Mouse (Mus musculus) myocyte (in vitro differentiated cells): ENCODE results near the gene Rrnad1. TPM values are rescaled to one million over a fixed set of nuclear protein-coding genes. Genes with fewer than 3 reads are reported as not detected.

Experiments used
- H3K27me3 ChIP-seq: one replicate; pipeline ENCODE4 v1.6.1; 2011; ENCODE audit not compliant: control insufficient read depth, insufficient read depth, insufficient read length
- H3K36me3 ChIP-seq: one replicate; pipeline ENCODE4 v1.6.1; 2011; ENCODE audit not compliant: control insufficient read depth, insufficient read depth
- H3K4me2 ChIP-seq: one replicate; pipeline ENCODE4 v1.6.1; 2011; ENCODE audit warnings: low read depth, control low read depth
- H3K4me3 ChIP-seq: one replicate; pipeline ENCODE4 v1.5.1; 2011; ENCODE audit warnings: mild to moderate bottlenecking, control low read depth, moderate library complexity
- H3K79me2 ChIP-seq: one replicate; pipeline ENCODE4 v1.6.1; 2011; ENCODE audit not compliant: control insufficient read depth, insufficient read depth
- H3ac ChIP-seq: one replicate; pipeline ENCODE4 v1.6.1; 2011; ENCODE audit not compliant: control insufficient read depth, insufficient read length
- CEBPB ChIP-seq: IDR thresholded peaks from 2 replicates; pipeline ENCODE4 v1.6.1; 2011; ENCODE audit warnings: mild to moderate bottlenecking, moderate library complexity; ENCODE audit not compliant: poor library complexity, insufficient read depth, severe bottlenecking
- E2F4 ChIP-seq: IDR thresholded peaks from one replicate; pipeline ENCODE4 v1.6.1; 2011; ENCODE audit warnings: mild to moderate bottlenecking, control low read depth, moderate library complexity; ENCODE audit not compliant: insufficient read depth
- MAX ChIP-seq: IDR thresholded peaks from one replicate; pipeline ENCODE4 v1.6.1; 2011; ENCODE audit warnings: low read depth, mild to moderate bottlenecking, control low read depth
- MYOD1 ChIP-seq, 3 experiments: IDR thresholded peaks; one replicate each; pipeline ENCODE4 v1.6.1; 2011; ENCODE audit warnings: control low read depth in 2 of 3, low read depth in 2 of 3, mild to moderate bottlenecking in 2 of 3, moderate library complexity in 1 of 3; ENCODE audit not compliant: insufficient read length in 2 of 3, control insufficient read depth in 1 of 3
- MYOG ChIP-seq, 3 experiments: IDR thresholded peaks; one replicate each; pipeline ENCODE4 v1.6.1; 2011; ENCODE audit warnings: control low read depth in 2 of 3, low read depth in 2 of 3, mild to moderate bottlenecking in 2 of 3; ENCODE audit not compliant: insufficient read length in 2 of 3, control insufficient read depth in 1 of 3, insufficient read depth in 1 of 3
- POLR2A ChIP-seq: IDR thresholded peaks from one replicate; pipeline ENCODE4 v1.6.1; 2011; ENCODE audit warnings: low read depth, mild to moderate bottlenecking, control low read depth, moderate library complexity; ENCODE audit not compliant: insufficient read length
- POLR2AphosphoS2 ChIP-seq: IDR thresholded peaks from one replicate; pipeline ENCODE4 v1.6.1; 2011; ENCODE audit warnings: low read depth, control low read depth; ENCODE audit not compliant: insufficient read length
- REST ChIP-seq: IDR thresholded peaks from one replicate; pipeline ENCODE4 v1.6.1; 2011; ENCODE audit warnings: mild to moderate bottlenecking, control low read depth, moderate library complexity; ENCODE audit not compliant: insufficient read depth, insufficient read length
- SRF ChIP-seq: IDR thresholded peaks from one replicate; pipeline ENCODE4 v1.6.1; 2011; ENCODE audit warnings: low read depth; ENCODE audit not compliant: control insufficient read depth, insufficient read length
- TCF12 ChIP-seq: IDR thresholded peaks from one replicate; pipeline ENCODE4 v1.6.1; 2011; ENCODE audit warnings: mild to moderate bottlenecking, control low read depth; ENCODE audit not compliant: poor library complexity, insufficient read depth, severe bottlenecking
- TCF3 ChIP-seq: IDR thresholded peaks from one replicate; pipeline ENCODE4 v1.6.1; 2011; ENCODE audit warnings: low read depth, control low read depth; ENCODE audit not compliant: insufficient read length
- USF1 ChIP-seq: IDR thresholded peaks from one replicate; pipeline ENCODE4 v1.6.1; 2011; ENCODE audit warnings: low read depth, mild to moderate bottlenecking, control low read depth, moderate library complexity
- polyA plus RNA-seq: library from polyadenylated mRNA; unstranded; fragments of >200 nt; fragmentation: generic; extraction: Trizol; gene quantifications from one replicate; pipeline ENCODE4 v1.2.1, GENCODE M21; 2012; ENCODE audit warnings: missing spikeins

Rrnad1 gene
- polyA plus RNA-seq, 1 experiment, result 7.0 TPM

DNA sequence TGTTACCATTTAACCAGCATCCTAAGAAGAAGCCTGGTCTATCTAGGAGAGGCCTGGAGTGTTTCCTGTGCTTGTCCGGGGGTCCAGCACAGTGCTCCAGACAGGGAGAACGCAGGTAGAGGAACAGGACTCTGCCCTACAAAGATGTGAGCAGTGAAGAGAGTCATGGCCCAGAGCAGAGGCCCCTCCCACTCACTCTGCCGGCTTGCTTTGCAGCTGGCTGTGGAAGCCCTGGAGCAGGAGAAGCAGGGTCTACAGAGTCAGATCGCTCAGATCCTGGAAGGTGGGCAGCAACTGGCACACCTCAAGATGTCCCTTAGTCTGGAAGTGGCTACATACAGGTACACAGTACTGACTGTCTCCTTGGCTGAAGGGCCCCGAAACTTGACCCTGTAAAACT lies 42.3 kb upstream of the Rrnad1 start:
- TF ChIP-seq E2F4, result no peak
- peak; percentile 45 for TF ChIP-seq POLR2AphosphoS2
- TF ChIP-seq TCF12, result no peak
- TF ChIP-seq MYOD1 (IDR thresholded peaks at IDR 0.05; ENCODE audit: control insufficient read depth in 1 of 3, insufficient read length in 2 of 3, low read depth in 2 of 3), result no peak
- TF ChIP-seq USF1, result no peak
- TF ChIP-seq MAX, result no peak
- peak; percentile 43 for TF ChIP-seq POLR2A
- no peak for TF ChIP-seq TCF3

GRCm38 (mm10) chr3:87972203-87972664 lies 41.7 kb upstream of the Rrnad1 start:
- H3ac ChIP-seq, result peak overlapping the region; percentile 98
- peaks cover 36% of the 10 kb centered on the region for H3K36me3 ChIP-seq
- H3K79me2 ChIP-seq, result peaks cover 55% of the 10 kb centered on the region
- TF ChIP-seq TCF3, result peak; percentile 88
- TF ChIP-seq TCF12, result peak; percentile 95
- TF ChIP-seq POLR2A, result peak; percentile 47
- TF ChIP-seq REST, result no peak
- TF ChIP-seq MYOG (IDR thresholded peaks at IDR 0.05; ENCODE audit: control insufficient read depth in 1 of 3, insufficient read depth in 1 of 3, insufficient read length in 2 of 3, low read depth in 2 of 3), result peak; percentile 52 to 98 (median 69)
- no peak for TF ChIP-seq MAX
- TF ChIP-seq E2F4, result no peak
- TF ChIP-seq MYOD1 (IDR thresholded peaks at IDR 0.05; ENCODE audit: control insufficient read depth in 1 of 3, insufficient read length in 2 of 3, low read depth in 2 of 3), result peak; percentile 33 to 94 (median 85)
- TF ChIP-seq CEBPB, result no peak
- no peak for TF ChIP-seq USF1
- TF ChIP-seq SRF, result no peak
- TF ChIP-seq POLR2AphosphoS2, result peak; percentile 52
- peak overlapping the region; percentile 82 for H3K4me2 ChIP-seq
- peak overlapping the region; percentile 100 for H3K4me3 ChIP-seq
- H3K27me3 ChIP-seq, result no peaks in the 10 kb centered on the region

More for the DNA sequence above, 42.3 kb upstream of the Rrnad1 start:
- peak overlapping the region; percentile 82 for H3K4me2 ChIP-seq
- peak overlapping the region; percentile 100 for H3K4me3 ChIP-seq
- peaks cover 41% of the 10 kb centered on the region for H3K36me3 ChIP-seq
- H3K27me3 ChIP-seq, result no peaks in the 10 kb centered on the region
- peak overlapping the region; percentile 98 for H3ac ChIP-seq
- peaks cover 57% of the 10 kb centered on the region for H3K79me2 ChIP-seq

DNA sequence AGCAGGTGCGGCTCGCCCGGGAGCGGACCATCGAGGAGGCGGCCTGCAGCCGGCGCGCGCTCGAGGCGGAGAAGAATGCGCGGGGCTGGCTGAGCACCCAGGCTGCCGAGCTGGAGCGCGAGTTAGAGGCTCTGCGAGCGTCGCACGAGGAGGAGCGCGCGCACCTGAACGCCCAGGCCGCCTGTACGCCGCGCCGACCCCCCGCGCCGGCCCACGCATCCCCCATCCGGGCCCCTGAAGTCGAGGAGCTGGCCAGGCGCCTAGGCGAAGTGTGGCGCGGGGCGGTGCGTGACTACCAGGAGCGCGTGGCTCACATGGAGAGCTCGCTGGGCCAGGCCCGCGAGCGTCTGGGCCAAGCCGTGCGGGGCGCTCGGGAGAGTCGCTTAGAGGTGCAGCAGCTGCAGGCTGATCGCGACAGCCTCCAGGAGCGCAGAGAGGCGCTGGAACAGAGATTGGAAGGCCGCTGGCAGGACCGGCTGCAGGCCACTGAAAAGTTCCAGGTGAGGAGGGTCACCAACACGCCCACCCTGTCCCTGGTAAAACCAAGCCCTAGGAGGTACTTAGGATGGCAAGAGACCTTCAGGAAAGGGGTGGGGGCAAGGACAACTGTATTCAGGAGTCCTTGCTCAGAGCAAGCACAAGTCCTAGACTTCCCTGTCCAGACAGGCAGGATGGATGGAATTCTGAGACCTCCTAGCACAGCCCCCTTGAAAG lies 41.1 kb upstream of the Rrnad1 start:
- Histone ChIP-seq H3K4me3 (peak overlapping the region; percentile 100), H3K79me2 (peaks cover 49% of the 10 kb centered on the region), H3K27me3 (no peaks in the 10 kb centered on the region), H3K4me2 (peak overlapping the region; percentile 93), H3ac (peak overlapping the region; percentile 98), H3K36me3 (peaks cover 30% of the 10 kb centered on the region)
- TF ChIP-seq TCF12, result no peak
- TF ChIP-seq POLR2A, result peak; percentile 4
- TF ChIP-seq POLR2AphosphoS2, result peak; percentile 17
- TF ChIP-seq MYOG (IDR thresholded peaks at IDR 0.05; ENCODE audit: control insufficient read depth in 1 of 3, insufficient read depth in 1 of 3, insufficient read length in 2 of 3, low read depth in 2 of 3), result peak in 1 of 3 experiments; percentile 18

DNA sequence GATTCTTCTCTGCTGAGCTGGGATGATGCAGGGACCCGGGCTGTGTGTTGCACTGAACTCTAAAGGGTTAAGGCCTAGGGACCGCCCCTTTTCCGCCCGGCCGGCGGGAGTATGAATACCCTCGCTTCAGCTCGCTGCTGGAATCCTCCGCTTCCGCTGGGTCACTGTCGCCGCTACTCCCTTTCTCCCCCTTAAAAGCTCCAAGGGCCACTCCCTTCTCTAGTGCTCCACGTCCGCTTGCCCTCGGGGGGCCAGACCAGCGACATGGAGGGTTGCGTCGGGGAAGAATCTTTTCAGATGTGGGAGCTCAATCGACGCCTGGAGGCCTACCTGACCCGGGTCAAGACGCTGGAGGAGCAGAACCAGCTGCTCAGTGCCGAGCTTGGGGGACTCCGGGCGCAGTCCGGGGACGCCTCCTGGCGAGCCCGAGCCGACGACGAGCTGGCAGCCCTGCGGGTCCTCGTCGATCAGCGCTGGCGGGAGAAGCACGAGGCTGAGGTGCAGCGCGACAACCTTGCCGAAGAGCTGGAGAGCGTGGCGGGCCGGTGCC lies 40.5 kb upstream of the Rrnad1 start, which contains the start of gene Nes:
Nes (plus strand) TSS at position 140 of the 550 bp plus-strand sequence.
- peak within 1 kb of the TSS; percentile 100 for H3K4me3 ChIP-seq
- TF ChIP-seq CEBPB, result no peak
- TF ChIP-seq MYOG (IDR thresholded peaks at IDR 0.05; ENCODE audit: control insufficient read depth in 1 of 3, insufficient read depth in 1 of 3, insufficient read length in 2 of 3, low read depth in 2 of 3), result peak in 1 of 3 experiments; percentile 50
- peak in 1 of 3 experiments; percentile 28 for TF ChIP-seq MYOD1 (IDR thresholded peaks at IDR 0.05; ENCODE audit: control insufficient read depth in 1 of 3, insufficient read length in 2 of 3, low read depth in 2 of 3)
- TF ChIP-seq E2F4, result peak; percentile 83
- no peak for TF ChIP-seq TCF12
- no peak for TF ChIP-seq USF1
- peak; percentile 96 for TF ChIP-seq POLR2AphosphoS2
- TF ChIP-seq SRF, result no peak
- TF ChIP-seq POLR2A, result peak; percentile 84
- no peak for TF ChIP-seq TCF3
- TF ChIP-seq REST, result no peak
- TF ChIP-seq MAX, result no peak
- no peaks in the 10 kb centered on the region for H3K27me3 ChIP-seq
- peaks cover 46% of the 10 kb centered on the region for H3K79me2 ChIP-seq
- H3K4me2 ChIP-seq, result peak within 1 kb of the TSS; percentile 93
- peak within 1 kb of the TSS; percentile 98 for H3ac ChIP-seq
- H3K36me3 ChIP-seq, result peaks cover 23% of the 10 kb centered on the region
